Mouse (Mus musculus): Measurements from ENCODE around the gene Cox17. TPM values are rescaled to one million over a fixed set of nuclear protein-coding genes. Genes with fewer than 3 reads are reported as not detected.

Gene Cox17
- polyA plus RNA-seq, 1 experiment: 170 TPM

- H3K27ac ChIP-seq (ENCODE audit: insufficient read depth, low read depth, low read length): no peak overlapping the region
- 87% methylated on average over 7 of the region's 7 CpGs for WGBS
- no peak for DNase-seq
- no peaks in the 10 kb centered on the region for H3K27me3 ChIP-seq (replicated peaks; ENCODE audit: control insufficient read depth, insufficient read depth, low read length)
- H3K4me3 ChIP-seq (ENCODE audit: insufficient read depth, low read depth, low read length): no peak overlapping the region
- no peaks in the 10 kb centered on the region for H3K4me1 ChIP-seq (ENCODE audit: control insufficient read depth, insufficient read depth, low read length)
- TF ChIP-seq CTCF (conservative IDR thresholded peaks at IDR 0.05; ENCODE audit: insufficient read depth, insufficient read length, low read depth, low read length) (no peak), POLR2A (IDR thresholded peaks at IDR 0.05; ENCODE audit: low read depth, low read length) (no peak)
- H3K36me3 ChIP-seq (ENCODE audit: control insufficient read depth, insufficient read depth, low read length): no peaks in the 10 kb centered on the region
Measured at GRCm38 (mm10) chr16:38363657-38364056, 16.9 kb downstream of the Cox17 start.

DNA sequence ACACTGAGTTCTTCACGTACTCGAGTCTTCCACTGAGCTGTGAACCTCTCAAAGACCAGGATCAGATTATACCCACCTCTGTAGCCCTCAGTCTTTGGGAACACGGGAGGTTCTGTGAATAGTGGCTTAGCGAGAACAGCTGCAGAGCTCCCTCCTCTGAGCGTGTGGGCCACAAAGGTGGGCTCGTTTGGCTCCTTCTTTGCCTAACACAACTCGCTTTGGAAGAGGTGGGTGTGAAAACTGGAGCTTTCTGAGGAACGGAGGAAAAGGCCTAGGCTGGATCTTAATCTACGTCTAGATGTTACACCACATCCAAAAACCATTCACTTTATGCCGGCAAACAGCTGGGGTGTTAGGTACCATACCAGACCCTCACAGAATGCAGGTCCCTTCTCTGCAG lies 18.6 kb downstream of the Cox17 start:
- H3K36me3 ChIP-seq (ENCODE audit: control insufficient read depth, insufficient read depth, low read length): no peaks in the 10 kb centered on the region
- DNase-seq: no peak
- no peaks in the 10 kb centered on the region for H3K27me3 ChIP-seq (replicated peaks; ENCODE audit: control insufficient read depth, insufficient read depth, low read length)
- no peak overlapping the region for H3K4me3 ChIP-seq (ENCODE audit: insufficient read depth, low read depth, low read length)
- H3K4me1 ChIP-seq (ENCODE audit: control insufficient read depth, insufficient read depth, low read length): no peaks in the 10 kb centered on the region
- no peak for TF ChIP-seq CTCF (conservative IDR thresholded peaks at IDR 0.05; ENCODE audit: insufficient read depth, insufficient read length, low read depth, low read length)
- no peak for TF ChIP-seq POLR2A (IDR thresholded peaks at IDR 0.05; ENCODE audit: low read depth, low read length)
- no peak overlapping the region for H3K27ac ChIP-seq (ENCODE audit: insufficient read depth, low read depth, low read length)
- 89% methylated on average over 10 of the region's 10 CpGs for WGBS

DNA sequence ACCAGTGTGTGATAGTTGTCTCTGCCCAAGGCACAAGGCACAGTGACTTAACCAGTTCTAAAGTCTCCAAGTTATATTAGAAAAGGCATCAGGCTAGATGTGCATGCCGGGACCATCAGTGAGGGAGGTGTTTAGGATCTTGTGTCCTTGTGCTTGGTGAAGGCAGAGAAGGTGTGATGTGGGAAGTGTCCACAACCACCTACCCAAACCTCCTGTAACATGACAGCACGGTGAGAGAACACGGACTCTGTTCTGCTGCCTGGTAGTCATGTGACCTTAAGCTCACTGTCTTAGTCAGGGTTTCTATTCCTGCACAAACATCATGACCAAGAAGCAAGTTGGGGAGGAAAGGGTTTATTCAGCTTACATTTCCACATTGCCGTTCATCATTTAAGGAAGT lies 19.4 kb downstream of the Cox17 start:
- no peak overlapping the region for H3K27ac ChIP-seq (ENCODE audit: insufficient read depth, low read depth, low read length)
- DNase-seq: no peak
- no peaks in the 10 kb centered on the region for H3K36me3 ChIP-seq (ENCODE audit: control insufficient read depth, insufficient read depth, low read length)
- TF ChIP-seq POLR2A (IDR thresholded peaks at IDR 0.05; ENCODE audit: low read depth, low read length) (no peak), CTCF (conservative IDR thresholded peaks at IDR 0.05; ENCODE audit: insufficient read depth, insufficient read length, low read depth, low read length) (no peak)
- H3K27me3 ChIP-seq (replicated peaks; ENCODE audit: control insufficient read depth, insufficient read depth, low read length): no peaks in the 10 kb centered on the region
- H3K4me1 ChIP-seq (ENCODE audit: control insufficient read depth, insufficient read depth, low read length): no peaks in the 10 kb centered on the region
- WGBS: 70% methylated on average over 4 of the region's 4 CpGs
- H3K4me3 ChIP-seq (ENCODE audit: insufficient read depth, low read depth, low read length): no peak overlapping the region

DNA sequence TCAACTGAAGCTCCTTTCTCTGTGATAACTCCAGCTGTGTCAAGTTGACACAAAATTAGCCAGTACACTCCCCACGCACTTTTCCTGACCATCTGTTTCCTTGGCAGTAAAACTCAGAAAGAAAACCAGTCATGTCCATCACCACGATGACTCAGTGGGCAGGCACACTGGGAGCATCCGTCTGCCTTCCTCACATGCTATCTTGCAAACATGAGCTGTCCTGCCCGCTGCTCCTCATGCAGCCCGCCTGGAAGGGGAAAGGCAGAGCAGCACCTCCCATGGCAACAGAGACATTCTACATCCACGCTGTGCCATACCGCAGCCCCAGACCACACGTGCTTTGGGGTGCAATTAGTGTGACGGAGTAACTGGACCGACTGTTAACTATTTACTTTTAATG lies 21.5 kb downstream of the Cox17 start:
- H3K36me3 ChIP-seq (ENCODE audit: control insufficient read depth, insufficient read depth, low read length): no peaks in the 10 kb centered on the region
- H3K27me3 ChIP-seq (replicated peaks; ENCODE audit: control insufficient read depth, insufficient read depth, low read length): no peaks in the 10 kb centered on the region
- no peak for DNase-seq
- H3K4me1 ChIP-seq (ENCODE audit: control insufficient read depth, insufficient read depth, low read length): no peaks in the 10 kb centered on the region
- 21% methylated on average over 10 of the region's 10 CpGs for WGBS
- no peak overlapping the region for H3K4me3 ChIP-seq (ENCODE audit: insufficient read depth, low read depth, low read length)
- TF ChIP-seq CTCF (conservative IDR thresholded peaks at IDR 0.05; ENCODE audit: insufficient read depth, insufficient read length, low read depth, low read length) (no peak), POLR2A (IDR thresholded peaks at IDR 0.05; ENCODE audit: low read depth, low read length) (no peak)
- no peak overlapping the region for H3K27ac ChIP-seq (ENCODE audit: insufficient read depth, low read depth, low read length)

DNA sequence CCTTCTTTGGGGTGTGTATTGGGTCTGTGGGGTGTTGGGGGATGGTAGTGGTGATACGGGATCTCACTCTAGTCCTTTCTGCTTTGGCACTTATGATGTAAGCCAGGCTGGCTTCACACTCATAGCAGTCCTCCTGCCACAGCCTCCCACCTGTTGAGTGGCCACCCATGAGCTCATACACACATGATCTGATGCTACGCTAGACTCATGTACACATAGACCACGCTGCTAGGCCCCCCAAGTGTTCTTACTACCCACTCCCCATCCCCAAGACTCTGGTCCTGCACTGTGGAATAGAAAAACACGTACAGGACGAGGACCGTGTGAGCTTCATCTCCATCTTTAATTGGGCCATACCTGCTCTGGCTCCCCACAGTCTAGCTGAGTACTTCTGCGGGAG lies 22.2 kb downstream of the Cox17 start:
- Histone ChIP-seq H3K27me3 (replicated peaks; ENCODE audit: control insufficient read depth, insufficient read depth, low read length) (no peaks in the 10 kb centered on the region), H3K4me1 (ENCODE audit: control insufficient read depth, insufficient read depth, low read length) (no peaks in the 10 kb centered on the region), H3K27ac (ENCODE audit: insufficient read depth, low read depth, low read length) (no peak overlapping the region), H3K36me3 (ENCODE audit: control insufficient read depth, insufficient read depth, low read length) (no peaks in the 10 kb centered on the region), H3K4me3 (ENCODE audit: insufficient read depth, low read depth, low read length) (no peak overlapping the region)
- DNase-seq: no peak
- 88% methylated on average over 7 of the region's 7 CpGs for WGBS
- TF ChIP-seq CTCF (conservative IDR thresholded peaks at IDR 0.05; ENCODE audit: insufficient read depth, insufficient read length, low read depth, low read length) (no peak), POLR2A (IDR thresholded peaks at IDR 0.05; ENCODE audit: low read depth, low read length) (no peak)

GRCm38 (mm10) chr16:38369431-38369830 lies 22.6 kb downstream of the Cox17 start:
- Histone ChIP-seq H3K4me3 (ENCODE audit: insufficient read depth, low read depth, low read length) (no peak overlapping the region), H3K27ac (ENCODE audit: insufficient read depth, low read depth, low read length) (no peak overlapping the region)

DNA sequence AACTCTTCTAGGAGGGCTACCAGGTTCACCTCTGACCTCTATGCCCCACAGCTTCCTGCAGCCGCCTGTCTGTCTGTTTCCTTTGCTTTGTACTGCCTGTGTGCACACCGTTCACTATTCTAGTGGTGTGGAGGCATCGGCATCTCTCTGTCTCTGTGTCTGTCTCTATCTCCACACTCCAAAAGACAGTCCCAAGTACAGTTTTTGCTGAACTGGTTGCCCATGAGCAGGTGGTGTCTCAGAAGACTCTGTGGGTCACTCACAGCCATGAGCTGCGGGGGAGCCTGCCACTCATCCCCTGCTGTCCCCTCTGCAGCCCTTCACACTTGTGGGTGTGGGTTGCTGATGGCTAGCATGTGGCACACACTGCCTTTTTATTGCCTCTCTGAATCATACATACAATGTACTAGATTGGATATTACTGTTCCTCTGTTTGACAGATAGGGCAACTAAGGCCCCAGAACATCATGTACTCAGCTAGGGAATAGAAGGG lies 23.2 kb downstream of the Cox17 start:
- no peak for DNase-seq
- TF ChIP-seq CTCF (conservative IDR thresholded peaks at IDR 0.05; ENCODE audit: insufficient read depth, insufficient read length, low read depth, low read length): no peak
- TF ChIP-seq POLR2A (IDR thresholded peaks at IDR 0.05; ENCODE audit: low read depth, low read length): no peak
- no peak overlapping the region for H3K4me3 ChIP-seq (ENCODE audit: insufficient read depth, low read depth, low read length)
- 83% methylated on average over 4 of the region's 4 CpGs for WGBS
- H3K27me3 ChIP-seq (replicated peaks; ENCODE audit: control insufficient read depth, insufficient read depth, low read length): no peaks in the 10 kb centered on the region
- no peaks in the 10 kb centered on the region for H3K4me1 ChIP-seq (ENCODE audit: control insufficient read depth, insufficient read depth, low read length)
- no peak overlapping the region for H3K27ac ChIP-seq (ENCODE audit: insufficient read depth, low read depth, low read length)
- no peaks in the 10 kb centered on the region for H3K36me3 ChIP-seq (ENCODE audit: control insufficient read depth, insufficient read depth, low read length)

More at GRCm38 (mm10) chr16:38369431-38369830, 22.6 kb downstream of the Cox17 start:
- no peak for DNase-seq
- H3K27me3 ChIP-seq (replicated peaks; ENCODE audit: control insufficient read depth, insufficient read depth, low read length): no peaks in the 10 kb centered on the region
- H3K4me1 ChIP-seq (ENCODE audit: control insufficient read depth, insufficient read depth, low read length): no peaks in the 10 kb centered on the region
- 90% methylated on average over 8 of the region's 8 CpGs for WGBS
- TF ChIP-seq CTCF (conservative IDR thresholded peaks at IDR 0.05; ENCODE audit: insufficient read depth, insufficient read length, low read depth, low read length): no peak
- no peak for TF ChIP-seq POLR2A (IDR thresholded peaks at IDR 0.05; ENCODE audit: low read depth, low read length)
- no peaks in the 10 kb centered on the region for H3K36me3 ChIP-seq (ENCODE audit: control insufficient read depth, insufficient read depth, low read length)

All from kidney, adult 2 months (tissue).